Mouse (Mus musculus) yolk sac, embryonic 10.5 days (tissue): ENCODE data around the gene Cep126.

Experiments used
- DNase-seq: peaks from one replicate; pipeline ENCODE4 v3.0.0-alpha.2; 2017; ENCODE audit warnings: low spot score

Gene Cep126

GRCm38 (mm10) chr9:8134117-8134574 lies at the start of gene Cep126:
Cep126 (minus strand) TSS chr9:8134294.
- peak; percentile 89 for DNase-seq

GRCm38 (mm10) chr9:8179554-8179953 lies 45.5 kb upstream of the Cep126 start:
- DNase-seq, result no peak

GRCm38 (mm10) chr9:8177099-8177498 lies 43.0 kb upstream of the Cep126 start:
- no peak for DNase-seq

GRCm38 (mm10) chr9:8157011-8157410 lies 22.9 kb upstream of the Cep126 start:
- no peak for DNase-seq

GRCm38 (mm10) chr9:8139501-8139900 lies 5.4 kb upstream of the Cep126 start:
- DNase-seq, result no peak

- no peak for DNase-seq
Measured at GRCm38 (mm10) chr9:8133586-8134115, 443 bp downstream of the Cep126 start.

GRCm38 (mm10) chr9:8123495-8123894 lies 10.6 kb downstream of the Cep126 start:
- DNase-seq, result no peak

GRCm38 (mm10) chr9:8114516-8114915 lies 19.6 kb downstream of the Cep126 start:
- DNase-seq, result no peak

- no peak for DNase-seq
Measured at GRCm38 (mm10) chr9:8103050-8103449, 31.0 kb downstream of the Cep126 start.

- DNase-seq, result no peak
Measured at GRCm38 (mm10) chr9:8100962-8101361, 33.1 kb downstream of the Cep126 start.

- no peak for DNase-seq
Measured at GRCm38 (mm10) chr9:8078882-8079281, 55.2 kb downstream of the Cep126 start.

GRCm38 (mm10) chr9:8074345-8074744 lies 59.7 kb downstream of the Cep126 start:
- DNase-seq, result no peak

- no peak for DNase-seq
Measured at GRCm38 (mm10) chr9:8073203-8073755, 60.8 kb downstream of the Cep126 start.

- DNase-seq, result no peak
Measured at GRCm38 (mm10) chr9:8059636-8060035, 74.5 kb downstream of the Cep126 start.

GRCm38 (mm10) chr9:8054831-8055230 lies 79.3 kb downstream of the Cep126 start:
- DNase-seq, result peak; percentile 11

GRCm38 (mm10) chr9:8043044-8043387 lies 91.1 kb downstream of the Cep126 start:
- no peak for DNase-seq

- peak; percentile 92 for DNase-seq
Measured at GRCm38 (mm10) chr9:8042338-8043043, 91.6 kb downstream of the Cep126 start, which contains the start of gene Cfap300. Cfap300 (minus strand) TSS chr9:8042823.

GRCm38 (mm10) chr9:8035546-8035945 lies 98.5 kb downstream of the Cep126 start:
- DNase-seq, result peak; percentile 40

- no peak for DNase-seq
Measured at GRCm38 (mm10) chr9:8035091-8035490, 99.0 kb downstream of the Cep126 start.

GRCm38 (mm10) chr9:8034143-8034542 lies 100.0 kb downstream of the Cep126 start:
- no peak for DNase-seq

- DNase-seq, result no peak
Measured at GRCm38 (mm10) chr9:8032847-8033246, 101.2 kb downstream of the Cep126 start.
